Mouse (Mus musculus) cerebellum, postnatal 36 days (tissue): ENCODE data around the gene Nutf2.
"Not testable (repeated sequence)": the region's sequence is repeated elsewhere in the genome, so short reads cannot be mapped to it uniquely, and the experiment has no call there.

Experiments used
- DNase-seq, 2 experiments: peaks; one replicate each; pipeline ENCODE4 v3.0.0; 2021 to 2022; ENCODE audit warnings: mixed read lengths in 2 of 2

Gene Nutf2

DNA sequence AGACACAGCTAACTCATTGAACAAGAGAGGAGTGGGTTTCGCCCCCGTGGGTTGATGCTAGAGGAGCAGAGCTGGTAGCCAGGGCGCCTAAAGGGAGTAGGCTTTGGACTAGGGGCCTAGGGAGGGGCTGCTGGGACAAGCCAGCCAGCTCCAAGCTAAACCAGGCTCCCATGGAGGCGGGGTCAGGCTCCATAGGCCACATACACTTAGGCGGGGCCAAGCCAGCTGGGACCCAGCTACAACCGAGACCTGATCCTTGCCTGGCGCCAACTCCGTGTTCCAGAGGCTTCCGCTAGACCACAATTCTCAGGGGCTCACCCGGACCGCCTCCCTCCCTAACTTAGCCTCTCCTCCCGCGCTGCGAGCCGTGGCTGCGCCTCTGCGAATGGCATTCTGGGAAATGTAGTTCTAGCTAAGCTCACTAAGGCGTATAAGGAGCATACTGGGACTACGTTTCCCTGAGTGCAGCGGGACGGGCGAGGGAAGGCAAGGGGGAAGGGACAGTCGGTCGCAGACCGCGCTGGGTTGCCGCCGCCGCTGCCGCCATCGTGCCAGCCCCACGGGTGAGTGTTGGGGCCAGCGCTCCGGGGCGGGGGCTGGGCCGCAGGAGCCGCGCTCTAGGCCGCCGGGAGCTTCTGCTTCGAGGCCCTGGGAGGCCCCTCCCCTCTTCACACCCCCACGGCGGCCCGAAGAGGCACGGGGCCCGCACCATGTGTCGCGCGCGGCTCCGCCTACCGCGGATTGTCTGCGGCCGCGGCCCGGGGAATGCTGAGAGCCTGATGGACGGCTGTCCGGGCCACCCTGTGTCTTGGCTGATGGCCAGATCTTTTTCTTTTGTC is at the start of gene Nutf2:
Nutf2 (plus strand) TSS at position 438 of the 839 bp plus-strand sequence.
- peak; percentile 85 to 89 for DNase-seq

DNA sequence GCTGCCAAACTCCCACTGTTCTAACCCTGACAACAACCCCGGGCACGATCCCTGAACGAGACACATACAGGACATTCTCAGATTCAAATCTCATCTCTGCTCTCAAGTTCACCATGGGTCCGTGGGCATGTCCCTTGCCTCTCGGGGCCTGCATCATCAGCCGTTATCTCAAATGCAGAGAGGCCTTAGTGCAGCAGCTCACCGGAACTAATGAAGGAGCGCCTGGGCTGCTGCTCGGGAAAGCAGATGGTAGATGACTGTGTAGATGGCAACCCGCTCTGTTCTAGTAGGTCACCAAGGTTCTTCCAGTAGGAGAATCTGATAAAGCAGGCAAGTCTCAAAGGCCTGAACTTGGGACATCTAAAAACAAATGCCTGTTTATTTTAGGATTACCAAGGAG is 49.3 kb upstream of the Nutf2 start:
- DNase-seq, result peak; percentile 34 to 44

DNA sequence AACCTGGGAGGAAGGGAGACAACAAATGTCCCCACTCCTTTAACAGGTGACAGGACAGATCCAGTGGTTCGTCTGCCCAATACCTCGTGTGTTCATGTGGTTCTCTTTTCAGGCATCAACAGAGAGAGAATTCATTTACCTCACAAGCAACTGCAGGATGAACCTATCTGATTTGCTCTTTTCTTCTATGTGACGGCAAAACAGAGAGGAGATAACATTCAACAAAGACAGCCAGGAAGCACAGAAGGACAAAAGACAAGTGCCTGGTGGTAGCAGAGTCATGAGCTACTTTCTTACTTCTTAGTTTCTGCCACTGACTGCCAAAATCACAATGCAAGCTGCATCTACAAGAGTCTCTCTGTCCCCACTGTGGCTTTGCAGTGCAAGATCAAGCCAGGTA is 48.8 kb upstream of the Nutf2 start:
- DNase-seq, result no peak

DNA sequence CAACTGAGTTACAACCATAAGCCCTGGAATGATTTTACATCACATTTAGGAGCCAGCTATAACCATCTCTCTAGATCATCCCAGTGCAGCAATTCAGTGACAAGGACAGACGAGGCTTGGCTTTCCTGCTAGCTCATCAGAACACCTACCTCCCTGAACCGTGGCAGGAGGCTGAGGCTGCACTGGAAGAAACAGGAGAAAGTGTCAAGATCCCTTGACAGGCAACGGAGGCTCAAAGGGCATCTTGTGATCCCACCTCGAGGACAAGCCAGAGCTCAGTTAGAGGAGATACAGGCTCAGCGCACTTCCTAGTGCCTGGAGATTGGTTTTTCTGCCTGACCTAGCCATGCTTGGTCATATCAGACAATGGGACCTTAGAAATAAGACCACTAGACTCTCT is 47.9 kb upstream of the Nutf2 start:
- no peak for DNase-seq

DNA sequence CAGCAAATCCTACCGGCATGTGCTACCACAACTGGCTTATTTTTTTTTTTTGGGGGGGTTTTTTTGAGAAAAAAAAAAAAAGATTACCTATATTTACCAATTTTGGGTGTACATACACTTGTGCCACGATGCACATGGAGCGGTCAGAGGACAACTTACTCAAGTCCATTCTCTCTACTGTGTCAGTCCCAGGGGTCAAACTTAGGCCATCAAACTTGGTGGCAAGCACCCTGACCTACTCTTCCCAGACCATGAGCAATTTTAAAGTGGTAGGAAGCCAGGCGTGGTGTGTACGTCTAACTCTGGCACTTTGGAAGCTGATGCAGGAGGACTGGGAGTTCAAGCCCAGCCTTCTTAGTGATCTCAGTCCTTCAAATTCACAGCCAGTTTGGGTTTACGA is 47.1 kb upstream of the Nutf2 start:
- no peak for DNase-seq

DNA sequence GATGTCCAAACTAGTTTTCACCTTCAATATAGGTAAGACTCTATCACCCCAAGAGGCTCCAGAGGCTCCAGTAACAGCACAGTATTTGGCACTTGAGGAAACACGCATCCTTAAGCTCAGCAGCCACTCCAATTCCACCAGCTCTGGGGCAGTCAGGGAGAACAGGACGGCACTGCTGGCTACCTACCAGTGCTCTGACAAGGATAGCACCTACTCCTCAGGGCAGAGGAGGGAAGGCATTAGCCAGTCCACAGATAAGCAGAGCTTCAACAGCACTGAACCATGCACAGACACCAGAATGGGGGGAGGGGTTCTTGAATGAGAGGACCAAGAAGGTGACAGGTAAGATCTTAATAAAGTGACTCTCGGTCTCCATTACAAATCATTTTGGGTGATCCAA is 40.7 kb upstream of the Nutf2 start:
- no peak for DNase-seq

DNA sequence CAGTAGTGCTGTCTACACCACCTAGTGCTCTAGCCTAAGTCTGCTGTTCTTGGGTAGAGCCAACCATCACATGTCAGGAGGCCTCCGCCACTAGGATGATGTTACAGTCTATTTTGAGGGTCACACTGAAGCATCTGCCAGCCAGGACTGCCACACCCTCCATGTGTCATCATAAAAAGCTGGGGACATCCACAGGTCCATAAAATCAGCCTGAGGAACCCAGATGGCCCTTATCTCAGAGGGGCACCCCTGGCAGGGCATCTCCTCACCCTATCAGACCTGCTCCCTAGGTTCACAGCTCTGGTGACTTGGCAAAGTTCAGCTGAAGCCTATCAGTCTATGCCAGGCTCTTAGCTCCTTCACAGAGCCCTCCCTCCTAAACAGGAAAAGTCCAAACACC is 39.5 kb upstream of the Nutf2 start:
- no peak for DNase-seq

DNA sequence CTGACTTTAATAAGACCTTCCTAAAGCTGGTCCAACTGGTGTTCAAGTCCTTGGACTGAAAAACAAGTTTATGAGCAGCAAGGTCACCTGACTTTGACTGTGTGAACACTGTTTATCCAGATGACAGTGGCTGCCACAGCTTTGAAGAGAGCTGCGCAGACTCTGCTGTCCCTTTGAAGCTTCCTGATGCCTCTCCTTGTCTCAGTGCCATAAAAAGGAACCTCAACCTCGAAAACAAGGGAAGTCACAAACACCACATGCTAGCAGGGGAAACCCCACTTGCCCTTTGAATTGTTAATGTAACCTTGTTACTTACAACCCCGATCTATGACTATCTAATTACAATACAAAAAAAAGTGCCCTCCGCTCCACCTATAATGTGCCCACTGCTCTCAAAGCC is 34.9 kb upstream of the Nutf2 start:
- no peak for DNase-seq

DNA sequence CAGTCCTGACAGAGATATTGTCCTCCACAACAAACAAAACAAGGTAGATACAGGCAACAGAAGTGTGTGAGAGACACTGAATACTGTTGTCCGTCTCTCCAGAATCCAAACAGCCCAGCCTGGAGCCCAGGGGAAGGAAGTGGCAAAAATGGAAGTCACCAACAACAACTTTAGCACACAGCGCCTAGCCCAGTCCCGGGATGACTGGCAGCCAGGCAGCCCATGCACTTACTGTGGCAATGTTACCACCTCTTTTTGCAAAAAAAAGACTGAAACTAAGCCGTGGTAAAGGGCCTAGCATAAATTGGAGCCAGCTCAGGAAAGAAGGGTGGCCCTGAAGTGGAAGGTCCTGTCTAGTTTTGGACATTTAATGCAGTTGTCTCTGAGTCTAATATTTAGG is 34.0 kb upstream of the Nutf2 start:
- DNase-seq, result no peak

DNA sequence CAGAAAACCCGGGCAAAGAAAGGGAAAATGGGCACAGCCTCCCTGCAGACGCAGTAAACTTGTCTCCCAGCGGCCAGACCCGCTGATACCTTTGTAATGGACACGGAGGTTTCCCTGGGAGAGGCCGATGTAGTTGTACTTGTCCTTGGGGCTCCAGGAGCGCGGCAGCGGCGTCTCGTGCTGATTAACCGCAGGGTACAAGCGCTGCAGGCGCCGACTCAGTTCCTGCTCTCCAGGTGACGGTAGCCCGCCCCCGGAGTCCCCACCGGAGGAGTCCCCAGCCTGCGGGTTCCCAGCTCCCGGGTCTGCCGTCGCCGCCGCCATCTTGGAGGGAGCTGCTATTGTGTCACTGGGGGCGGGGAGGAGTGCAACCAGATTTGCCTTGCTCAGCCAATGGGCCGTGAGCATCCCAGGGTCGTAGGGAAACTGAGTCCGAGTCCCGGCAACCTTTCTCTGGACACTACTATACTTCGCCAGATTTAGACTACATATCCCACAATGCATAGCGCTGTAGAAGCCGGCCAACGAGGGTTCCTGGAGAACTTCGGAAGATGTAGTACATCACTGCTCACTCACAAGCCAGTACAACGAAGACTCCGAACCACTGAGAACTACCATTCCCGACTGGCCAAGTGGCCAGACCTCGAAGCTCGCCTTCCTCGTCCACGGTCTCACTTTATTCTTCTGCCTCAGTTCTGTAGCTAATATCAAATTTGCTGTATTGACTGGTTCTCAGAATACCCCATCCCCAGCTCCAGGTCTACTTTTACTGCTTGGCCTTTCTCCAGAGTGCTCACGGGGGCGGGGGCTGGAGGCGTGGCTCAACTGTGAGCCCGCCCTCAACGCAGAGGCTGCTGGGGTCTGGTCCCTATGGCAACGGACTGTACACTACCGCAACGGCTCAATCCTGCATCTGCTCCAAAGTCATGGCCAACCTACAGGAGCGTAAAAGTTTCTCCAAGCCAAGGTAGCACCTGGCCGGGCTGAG is 33.2 kb upstream of the Nutf2 start, which contains the start of the genes Ranbp10 and Tsnaxip1:
Ranbp10 (minus strand) TSS at position 490 of the 988 bp plus-strand sequence.
Tsnaxip1 (plus strand) TSS at position 871 of the 988 bp plus-strand sequence.
- DNase-seq, result peak; percentile 94 to 95

DNA sequence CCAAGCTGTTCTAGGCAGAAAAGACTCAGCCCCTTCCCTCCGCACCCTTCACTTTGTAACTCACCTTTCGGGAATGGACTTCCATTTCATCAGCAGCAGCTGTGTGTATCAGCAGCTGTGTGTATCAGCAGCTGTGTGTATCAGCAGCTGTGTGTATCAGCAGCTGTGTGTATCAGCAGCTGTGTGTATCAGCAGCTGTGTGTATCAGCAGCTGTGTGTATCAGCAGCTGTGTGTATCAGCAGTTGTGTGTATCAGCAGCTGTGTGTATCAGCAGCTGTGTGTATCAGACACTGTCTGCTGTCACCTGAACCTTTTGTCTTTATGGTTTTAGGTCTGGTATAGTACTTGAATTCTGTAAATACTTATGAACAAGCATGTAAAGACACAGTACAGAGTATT is 26.6 kb upstream of the Nutf2 start:
- not testable (repeated sequence) for DNase-seq

DNA sequence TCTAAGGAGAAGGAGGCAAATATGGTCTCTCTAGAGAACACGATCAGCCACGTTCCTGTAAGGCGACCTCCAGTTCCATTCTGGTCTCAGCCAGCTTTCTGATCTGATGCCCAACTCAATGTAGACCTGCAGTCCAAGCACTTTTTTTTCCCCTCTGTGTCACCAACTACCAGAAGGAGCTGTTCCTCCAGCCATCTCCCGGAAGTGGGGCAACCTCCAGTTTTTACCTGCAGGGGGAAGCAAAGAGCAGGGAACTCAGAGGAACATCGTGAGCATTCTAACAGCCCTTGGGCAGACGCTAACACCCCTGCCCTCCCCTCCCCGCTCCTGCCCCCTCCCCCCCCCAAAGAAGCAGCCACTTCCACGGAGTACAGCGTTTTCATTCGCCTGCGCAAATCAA is 25.1 kb upstream of the Nutf2 start:
- peak; percentile 50 to 51 for DNase-seq

DNA sequence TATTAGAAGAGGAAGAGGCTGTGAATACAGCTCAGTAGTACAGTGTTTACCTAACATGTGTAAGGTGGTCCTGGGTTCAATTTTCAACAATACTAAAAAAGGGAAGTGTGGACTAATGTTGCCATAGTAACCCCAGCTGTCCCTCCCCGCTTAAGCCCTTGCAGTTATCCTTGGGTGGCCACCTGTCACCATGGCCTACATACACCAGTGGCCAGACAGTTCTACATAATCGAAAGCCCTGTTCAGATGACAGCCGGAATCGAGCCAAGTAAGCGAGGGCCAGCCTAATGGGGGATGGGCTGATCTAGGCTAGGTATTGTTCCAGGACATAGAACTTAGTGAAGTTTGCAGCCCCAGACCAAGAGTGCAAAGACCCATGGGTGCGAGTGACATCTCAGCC is 23.4 kb upstream of the Nutf2 start:
- DNase-seq, result peak in 1 of 2 experiments; percentile 24

DNA sequence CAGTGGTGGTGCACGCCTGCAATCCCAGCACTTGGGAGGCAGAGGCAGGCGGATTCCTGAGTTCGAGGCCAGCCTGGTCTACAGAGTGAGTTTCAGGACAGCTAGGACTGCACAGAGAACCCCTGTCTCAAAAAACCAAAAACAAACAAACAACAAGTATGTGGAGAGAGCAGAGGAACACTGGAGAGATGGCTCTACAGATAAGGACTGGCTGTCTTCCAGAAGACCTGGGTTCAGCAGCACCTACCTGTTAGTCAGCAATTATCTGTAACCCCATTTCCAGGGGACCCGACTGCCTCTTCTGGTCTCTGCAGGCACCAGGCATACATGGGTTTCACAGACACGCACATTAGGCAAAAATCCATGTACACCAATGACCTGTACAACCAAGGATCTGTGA is 21.2 kb upstream of the Nutf2 start:
- DNase-seq, result no peak

DNA sequence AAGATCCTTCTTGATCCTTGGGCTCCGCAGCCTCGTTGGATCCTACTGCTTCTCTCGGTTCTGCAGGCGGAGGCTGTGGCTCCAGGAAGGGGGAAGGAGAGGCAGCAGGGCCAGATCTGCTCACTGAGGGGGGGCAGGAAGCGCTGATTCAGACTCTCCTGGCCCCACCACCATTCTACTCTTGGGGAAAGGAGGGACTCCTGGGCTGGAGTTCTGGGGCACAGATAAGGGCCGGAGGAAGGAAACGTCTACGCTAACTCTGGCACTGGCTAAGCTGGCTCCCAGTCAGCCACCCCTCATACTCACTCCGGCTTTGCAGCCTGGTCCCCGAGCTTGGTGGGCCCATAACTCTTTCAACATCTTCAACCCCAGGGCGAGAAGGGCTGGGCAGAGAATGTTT is 13.7 kb upstream of the Nutf2 start:
- no peak for DNase-seq

DNA sequence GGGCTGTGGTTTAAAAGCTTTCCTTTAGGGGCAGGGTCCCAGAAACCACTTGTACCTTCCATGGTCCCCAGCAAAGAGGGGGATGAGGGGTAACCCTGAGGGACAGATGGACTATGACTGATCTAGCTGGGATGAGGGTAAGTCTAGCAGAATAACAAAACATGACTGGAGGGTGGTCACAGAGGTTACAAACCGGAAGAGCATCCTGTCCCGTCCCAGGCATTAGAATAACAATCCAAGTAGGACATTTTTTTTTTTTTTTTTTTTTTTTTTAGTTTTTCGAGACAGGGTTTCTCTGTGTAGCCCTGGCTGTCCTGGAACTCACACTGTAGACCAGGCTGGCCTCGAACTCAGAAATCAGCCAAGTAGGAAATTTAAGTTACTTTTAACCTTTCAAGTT is 10.4 kb upstream of the Nutf2 start:
- DNase-seq, result no peak

DNA sequence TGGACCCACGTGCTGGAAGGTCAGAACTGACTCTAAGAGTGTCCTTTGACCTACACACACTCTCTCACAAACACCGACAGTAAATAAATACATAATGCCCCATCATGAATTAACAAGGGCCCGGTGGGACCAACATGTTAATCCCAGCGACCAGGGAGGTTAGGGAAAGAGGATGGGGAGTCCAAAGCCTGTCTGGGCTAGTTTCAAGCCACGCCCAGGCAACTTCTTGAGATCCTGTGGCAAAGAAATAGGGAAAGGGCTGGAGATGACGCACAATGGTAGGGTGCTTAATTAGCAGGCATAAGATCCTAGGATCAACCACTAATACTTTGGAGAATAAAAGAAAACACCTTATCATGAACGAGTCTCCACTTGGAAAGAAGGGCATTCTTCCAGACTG is 9.8 kb upstream of the Nutf2 start:
- DNase-seq, result no peak

DNA sequence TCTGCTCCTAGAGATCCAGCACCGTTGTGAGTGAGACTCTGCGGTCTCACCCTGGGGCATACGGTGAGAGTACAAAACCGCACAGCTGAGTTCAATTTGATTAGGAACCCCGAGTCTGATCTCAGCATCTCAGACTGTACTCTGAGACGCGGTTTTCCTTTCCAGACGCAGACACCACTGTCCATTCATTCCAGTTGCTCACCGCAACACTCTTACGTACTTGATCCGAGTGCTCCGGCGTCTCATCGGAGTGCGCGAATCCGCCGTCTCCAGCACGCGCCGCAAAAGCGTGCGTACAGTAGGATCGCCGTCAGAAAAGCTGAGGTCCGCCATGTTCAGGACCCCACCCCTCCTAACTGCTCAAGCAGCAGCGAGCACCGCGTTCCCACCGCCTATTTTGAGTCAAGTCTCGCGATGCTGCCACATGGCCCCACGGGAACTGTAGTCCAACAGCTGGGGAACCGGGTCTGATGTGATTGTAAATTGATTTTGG is 8.7 kb upstream of the Nutf2 start:
- peak; percentile 80 to 81 for DNase-seq

DNA sequence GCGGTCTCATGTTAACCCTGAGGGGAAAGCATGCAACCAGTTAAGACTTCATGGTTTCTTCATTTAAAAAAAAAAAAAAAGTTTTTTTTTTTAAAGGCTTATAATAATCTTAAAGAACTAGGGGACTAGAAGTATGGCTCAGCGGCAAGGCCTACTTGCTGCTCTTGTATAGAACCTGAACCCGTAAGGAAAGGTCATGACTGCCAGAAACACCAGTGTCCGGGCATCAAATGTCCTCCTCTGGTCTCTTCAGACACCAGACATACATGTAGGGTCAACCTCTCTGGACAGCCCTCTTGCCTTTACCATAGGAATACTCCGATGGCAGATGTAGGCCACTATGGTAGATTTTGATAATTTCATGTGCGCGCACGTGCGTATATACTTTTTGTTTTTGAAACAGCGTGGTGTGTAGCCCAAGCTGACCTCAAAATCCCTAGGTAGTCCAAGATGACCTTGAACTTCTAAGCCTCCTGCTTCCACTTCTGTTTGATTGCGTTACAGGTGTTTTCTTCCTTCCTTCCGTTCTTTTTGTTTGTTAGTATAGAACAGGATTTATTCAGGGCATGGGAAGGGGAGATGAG is 8.1 kb upstream of the Nutf2 start:
- no peak for DNase-seq

DNA sequence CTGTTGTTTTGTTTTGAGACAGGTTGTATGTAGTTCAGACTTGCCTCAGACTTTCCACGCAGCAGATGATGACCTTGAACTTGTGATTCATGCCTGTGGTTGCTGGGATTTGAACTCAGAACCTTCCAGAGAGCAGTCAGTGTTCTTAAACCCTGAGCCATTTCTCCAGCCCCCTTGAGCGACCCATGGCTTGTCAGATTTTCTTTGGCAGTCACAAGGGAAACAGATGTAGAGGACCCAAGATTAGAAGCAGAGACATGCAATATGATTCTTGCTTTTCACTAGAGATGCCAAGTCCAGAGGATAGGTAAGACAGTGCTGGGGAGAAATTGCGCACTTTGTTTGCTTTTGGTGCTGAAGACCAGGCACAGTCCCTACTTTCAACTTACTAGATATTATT is 7.2 kb upstream of the Nutf2 start, which contains the start of gene Cenpt:
Cenpt (minus strand) TSS at position 101 of the 400 bp plus-strand sequence.
- no peak for DNase-seq

DNA sequence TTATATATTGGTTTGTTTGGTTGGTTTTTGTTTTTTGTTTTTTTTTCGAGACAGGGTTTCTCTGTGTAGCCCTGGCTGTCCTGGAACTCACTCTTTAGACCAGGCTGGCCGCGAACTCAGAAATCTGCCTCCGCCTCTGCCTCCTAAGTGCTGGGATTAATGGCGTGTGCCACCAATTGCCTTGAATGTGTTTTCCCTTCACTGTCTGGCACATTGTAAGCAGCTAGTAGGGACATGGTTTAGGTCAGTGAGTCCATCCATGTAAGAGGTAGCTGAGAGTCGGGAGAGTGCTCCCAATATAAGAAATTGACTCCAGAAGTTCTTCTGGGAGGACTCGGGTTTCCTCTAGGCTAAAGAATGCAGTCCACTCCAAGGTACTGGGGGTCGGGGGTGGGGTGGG is 6.1 kb upstream of the Nutf2 start:
- DNase-seq, result no peak

DNA sequence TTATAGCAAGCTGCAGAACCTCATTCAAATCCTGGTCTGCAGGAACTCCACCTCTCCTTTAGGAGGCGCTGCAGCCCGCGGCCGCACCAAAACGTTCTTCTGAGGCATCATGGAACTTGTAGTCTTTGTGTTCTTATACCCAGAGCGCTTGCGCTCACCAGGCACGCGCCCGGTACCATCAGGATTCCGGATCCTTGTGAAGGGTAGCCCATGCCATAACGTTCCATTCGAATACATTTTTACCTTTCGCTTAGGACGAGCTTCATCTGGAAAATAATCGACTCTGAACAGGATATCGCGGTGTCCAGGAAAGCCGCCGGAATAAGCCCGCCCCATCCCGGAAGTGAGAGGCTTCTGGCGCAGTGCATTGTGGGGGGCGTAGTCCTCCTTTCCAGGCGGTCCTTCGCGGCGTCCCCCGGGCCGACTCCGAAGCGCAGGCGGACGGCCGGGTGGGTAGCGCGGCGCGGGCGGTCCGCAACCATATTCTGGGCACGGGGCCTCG is 5.6 kb upstream of the Nutf2 start, which contains the start of gene Thap11:
Thap11 (plus strand) TSS at position 418 of the 502 bp plus-strand sequence.
- DNase-seq, result peak; percentile 90
